Mouse (Mus musculus) common myeloid progenitor, adult 5-6 weeks (primary cell): ENCODE results near the gene Rpl37a. TPM values are rescaled to one million over a fixed set of nuclear protein-coding genes. Genes with fewer than 3 reads are reported as not detected.

ENCODE experiments used
- ATAC-seq: replicated peaks from 2 replicates; pipeline ENCODE4 v1.8.0; 2016; ENCODE audit warnings: low read depth, mild to moderate bottlenecking, moderate TSS enrichment, inconsistent platforms; ENCODE audit not compliant: poor library complexity, severe bottlenecking
- total RNA-seq: library from RNA; stranded (forward); fragments of 200-1000, 187-1606 nt; gene quantifications from 2 replicates; pipeline ENCODE4 v1.2.3, GENCODE M21; 2017

Gene Rpl37a
- 815 and 859 TPM in 2 replicates for total RNA-seq

- ATAC-seq, result peak; percentile 91
These were observed at the start of gene Rpl37a for GRCm38 (mm10) chr1:72710753-72711653. Rpl37a (plus strand) TSS chr1:72711290.

GRCm38 (mm10) chr1:72673070-72673469 lies 38.0 kb upstream of the Rpl37a start:
- ATAC-seq, result no peak

- ATAC-seq, result no peak
These were observed 14.8 kb upstream of the Rpl37a start for GRCm38 (mm10) chr1:72696256-72696655.

- ATAC-seq, result no peak
These were observed 12.4 kb upstream of the Rpl37a start for GRCm38 (mm10) chr1:72698651-72699050.

- ATAC-seq, result no peak
These were observed 10.6 kb upstream of the Rpl37a start, which contains the start of gene Ankar for GRCm38 (mm10) chr1:72700479-72700878. Ankar (minus strand) TSS chr1:72700579.

- 0 out of 2 replicates have a peak, but pooled peaks have one; percentile 13 for ATAC-seq
These were observed 3.6 kb upstream of the Rpl37a start for GRCm38 (mm10) chr1:72707525-72707924.

GRCm38 (mm10) chr1:72711684-72712083 lies 594 bp downstream of the Rpl37a start:
- ATAC-seq, result no peak

GRCm38 (mm10) chr1:72714547-72714946 lies 3.5 kb downstream of the Rpl37a start:
- ATAC-seq, result no peak

GRCm38 (mm10) chr1:72715065-72715464 lies 4.0 kb downstream of the Rpl37a start:
- no peak for ATAC-seq

- ATAC-seq, result no peak
These were observed 4.7 kb downstream of the Rpl37a start for GRCm38 (mm10) chr1:72715593-72716361.

- ATAC-seq, result no peak
These were observed 5.3 kb downstream of the Rpl37a start for GRCm38 (mm10) chr1:72716421-72716820.

- ATAC-seq, result peak; percentile 64
These were observed 5.8 kb downstream of the Rpl37a start for GRCm38 (mm10) chr1:72716926-72717325.

- no peak for ATAC-seq
These were observed 6.5 kb downstream of the Rpl37a start for GRCm38 (mm10) chr1:72717540-72717939.

- peak; percentile 82 for ATAC-seq
These were observed 7.8 kb downstream of the Rpl37a start for GRCm38 (mm10) chr1:72718846-72719245.

- no peak for ATAC-seq
These were observed 9.1 kb downstream of the Rpl37a start for GRCm38 (mm10) chr1:72720115-72720725.

GRCm38 (mm10) chr1:72722646-72723045 lies 11.6 kb downstream of the Rpl37a start:
- no peak for ATAC-seq

GRCm38 (mm10) chr1:72724354-72724753 lies 13.3 kb downstream of the Rpl37a start:
- no peak for ATAC-seq

- ATAC-seq, result no peak
These were observed 14.9 kb downstream of the Rpl37a start for GRCm38 (mm10) chr1:72725941-72726340.

- ATAC-seq, result no peak
These were observed 17.7 kb downstream of the Rpl37a start for GRCm38 (mm10) chr1:72728781-72729180.

GRCm38 (mm10) chr1:72730126-72730525 lies 19.0 kb downstream of the Rpl37a start:
- no peak for ATAC-seq
